Mouse (Mus musculus) right cerebral cortex, postnatal 4 days (tissue): ENCODE measurements around the gene 2010111I01Rik.

Experiments used
- DNase-seq: peaks from one replicate; pipeline ENCODE4 v3.0.0-alpha.2; 2022

Gene 2010111I01Rik

DNA sequence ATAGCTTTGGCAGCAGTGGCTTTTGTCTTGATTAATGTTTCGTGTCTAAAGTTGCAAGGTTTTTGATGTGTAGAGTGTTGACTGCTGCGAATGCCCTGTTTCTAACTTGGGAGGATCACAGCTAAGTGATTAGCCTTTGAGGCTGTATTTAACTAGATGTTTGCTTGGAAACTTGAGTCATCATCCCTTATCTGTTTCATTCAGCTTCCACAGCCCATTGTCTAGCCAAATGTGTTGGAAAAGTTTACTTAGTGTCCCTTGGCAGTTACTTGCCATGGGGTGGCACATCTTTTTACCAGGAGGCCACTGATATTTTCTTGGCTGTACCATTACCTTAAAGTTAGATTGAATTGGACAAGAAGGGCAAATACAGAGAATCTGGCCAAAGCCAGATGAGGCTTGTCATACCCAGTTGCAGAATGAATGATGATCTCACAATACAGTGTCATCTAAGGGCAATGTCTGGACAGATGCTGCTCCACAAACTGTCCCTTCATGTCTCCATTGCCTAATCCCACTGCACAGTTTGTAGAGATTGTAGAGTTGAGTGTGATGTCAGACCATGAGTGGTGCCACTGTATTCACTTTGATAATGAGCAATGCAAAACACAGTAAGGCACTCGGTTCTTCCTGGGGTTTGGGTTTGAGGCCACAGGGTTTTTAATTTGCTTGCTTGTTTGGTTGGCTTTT, 152.9 kb downstream of the 2010111I01Rik start:
- no peak for DNase-seq

DNA sequence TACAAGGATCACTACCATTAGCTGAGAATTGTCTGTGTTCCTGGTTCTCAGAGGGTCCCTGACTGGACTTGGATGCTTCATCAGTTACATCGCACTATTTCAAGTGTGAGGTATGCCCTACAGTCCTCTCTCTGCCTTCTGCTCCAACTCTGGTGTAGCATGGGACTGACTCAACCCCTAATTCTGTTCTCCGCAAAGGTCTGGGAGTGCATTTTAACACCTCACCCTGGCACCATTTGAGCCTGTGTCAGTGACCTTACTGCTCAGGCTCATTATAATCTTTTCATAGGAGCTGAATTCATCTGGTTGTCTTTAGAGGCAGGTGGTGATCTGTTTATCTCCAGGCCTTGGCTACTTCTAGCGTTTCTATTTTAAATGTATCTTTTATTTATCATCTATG, 154.0 kb downstream of the 2010111I01Rik start:
- DNase-seq = no peak

DNA sequence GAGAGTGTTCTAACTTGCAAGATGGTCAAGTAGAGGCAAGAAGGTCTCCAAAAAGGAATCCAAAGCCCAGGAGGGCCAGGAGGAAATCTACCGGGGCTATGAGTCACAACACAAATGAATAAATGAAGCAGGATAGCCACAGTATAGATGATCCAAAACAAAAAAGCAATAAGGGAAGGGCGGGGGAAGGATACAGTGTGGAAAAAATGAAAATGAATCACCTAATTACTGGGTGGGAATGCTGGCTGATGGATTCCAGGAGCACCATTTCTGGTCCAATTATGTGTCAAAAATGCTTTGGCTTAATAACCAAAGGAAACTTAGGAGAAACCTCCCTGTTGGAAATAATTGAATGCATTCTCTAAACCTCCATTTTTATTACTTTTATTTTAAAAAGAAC, 155.6 kb downstream of the 2010111I01Rik start:
- DNase-seq = no peak

DNA sequence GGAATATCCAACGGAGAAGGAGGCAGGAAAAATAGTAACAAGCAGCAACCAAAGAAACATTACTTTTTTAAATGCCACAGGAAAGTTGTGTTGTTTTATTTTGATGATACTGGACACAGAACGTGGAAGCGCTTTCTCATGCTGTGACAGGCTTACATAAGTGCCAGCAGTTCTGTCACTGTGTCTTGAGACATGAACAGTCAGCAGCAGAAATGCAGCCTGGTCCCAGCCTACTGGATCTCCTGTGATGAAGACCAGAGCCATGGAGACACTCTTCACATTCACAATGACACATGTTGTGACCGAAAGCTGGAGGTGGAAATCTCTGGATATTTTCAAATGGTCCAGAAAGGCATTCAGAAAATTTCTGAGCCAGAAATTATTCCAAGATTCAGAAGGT, 157.1 kb downstream of the 2010111I01Rik start:
- no peak for DNase-seq

DNA sequence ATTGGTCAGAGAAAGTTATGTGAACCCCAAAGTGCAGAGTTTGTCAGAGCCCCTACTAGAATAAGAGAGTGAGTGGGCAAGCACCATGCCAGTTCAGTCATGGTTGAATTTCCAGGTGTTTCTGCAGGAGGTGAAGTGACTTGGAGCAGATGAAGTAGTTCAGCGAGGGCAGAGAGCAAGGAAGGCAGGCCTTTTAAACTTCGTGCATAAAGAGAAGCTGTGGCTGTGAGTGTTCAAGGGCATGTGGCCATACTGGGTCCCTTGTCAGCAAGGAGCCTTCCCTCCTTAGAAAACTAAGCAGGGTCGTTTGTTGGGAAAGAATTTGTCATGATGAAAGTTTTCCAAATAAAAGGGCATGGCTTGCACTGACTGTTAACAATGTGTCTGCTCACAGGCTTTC, 161.5 kb downstream of the 2010111I01Rik start:
- no peak for DNase-seq

DNA sequence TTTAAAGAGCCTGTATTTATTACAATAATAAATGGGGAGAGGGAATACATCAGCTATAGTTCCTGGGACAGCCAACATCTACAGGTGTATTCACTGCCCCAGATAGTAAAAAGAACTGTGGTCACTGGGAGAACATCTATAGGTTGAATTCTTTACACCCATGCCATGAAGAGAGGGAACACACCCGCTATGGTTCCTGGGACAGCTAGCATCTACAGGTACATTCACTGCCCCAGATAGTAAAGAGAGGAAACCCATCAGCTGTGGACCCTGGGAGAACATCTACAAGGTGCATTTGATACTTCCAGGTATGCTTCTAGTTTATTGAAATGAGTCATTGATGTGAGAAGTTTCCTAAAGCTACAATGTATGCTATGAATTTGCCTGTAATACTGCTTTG, 162.8 kb downstream of the 2010111I01Rik start:
- DNase-seq = no peak

DNA sequence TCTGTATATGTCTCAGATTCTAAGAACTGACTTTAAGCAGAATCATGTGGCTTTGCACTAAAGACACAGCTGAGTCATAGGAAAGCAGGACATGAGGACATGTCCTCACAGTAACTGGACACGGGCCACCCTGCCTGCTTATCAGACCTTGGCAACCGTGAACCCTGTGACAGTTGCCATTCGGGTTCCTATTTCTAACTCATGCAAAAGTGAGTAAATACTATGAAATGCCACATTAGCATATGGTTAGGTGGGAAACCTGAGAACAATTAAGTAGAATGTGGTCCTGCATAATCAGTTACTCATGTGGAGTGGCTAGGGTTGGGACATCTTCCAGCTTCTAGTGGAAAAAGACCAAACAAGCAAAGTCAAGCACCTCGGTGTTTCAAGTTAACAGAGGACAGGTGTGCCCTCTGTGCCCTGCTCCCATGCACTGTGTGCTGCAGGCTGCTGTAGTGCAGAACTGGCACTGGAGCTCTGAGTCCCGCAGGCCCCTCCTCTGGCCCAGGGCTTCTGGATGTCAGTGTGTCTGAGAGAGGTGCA, 170.3 kb downstream of the 2010111I01Rik start:
- no peak for DNase-seq

DNA sequence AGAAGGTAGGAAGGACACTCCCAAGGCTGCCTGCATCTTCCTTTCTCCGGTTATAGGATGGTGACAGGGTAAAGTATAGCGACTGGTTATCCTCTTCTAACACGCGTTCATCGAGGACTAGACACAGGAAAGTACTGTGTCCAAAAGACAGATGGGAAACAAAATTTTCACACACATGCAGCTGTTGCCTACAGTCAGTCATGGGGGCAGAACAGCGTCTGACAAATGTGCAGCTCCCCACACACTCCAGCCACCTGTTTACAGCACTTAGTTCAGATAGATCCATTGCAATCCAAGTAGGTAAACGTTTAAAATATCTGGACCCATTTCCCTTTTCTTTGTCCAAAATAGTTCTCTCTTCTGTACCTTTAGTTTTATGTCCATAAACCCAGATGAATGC, 171.3 kb downstream of the 2010111I01Rik start:
- DNase-seq = no peak

DNA sequence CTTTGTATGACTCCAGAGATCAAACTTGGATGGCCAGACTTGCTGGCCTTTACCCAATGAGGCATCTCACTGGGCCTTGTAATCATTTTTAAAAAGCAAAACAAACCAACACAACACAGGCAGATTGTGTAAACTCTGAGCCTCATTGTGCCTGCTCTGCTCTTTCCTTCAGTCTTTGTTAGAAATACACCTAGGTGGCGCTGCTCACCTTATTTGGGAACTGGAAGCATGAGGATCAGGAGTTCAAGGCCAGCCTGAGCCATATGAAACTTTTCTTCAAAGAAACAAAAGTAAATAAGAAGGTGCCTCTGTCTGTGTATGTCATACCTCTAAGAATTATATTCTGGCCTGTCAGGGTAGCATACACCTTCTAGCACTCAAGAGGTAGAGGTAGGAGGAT, 172.1 kb downstream of the 2010111I01Rik start:
- no peak for DNase-seq

DNA sequence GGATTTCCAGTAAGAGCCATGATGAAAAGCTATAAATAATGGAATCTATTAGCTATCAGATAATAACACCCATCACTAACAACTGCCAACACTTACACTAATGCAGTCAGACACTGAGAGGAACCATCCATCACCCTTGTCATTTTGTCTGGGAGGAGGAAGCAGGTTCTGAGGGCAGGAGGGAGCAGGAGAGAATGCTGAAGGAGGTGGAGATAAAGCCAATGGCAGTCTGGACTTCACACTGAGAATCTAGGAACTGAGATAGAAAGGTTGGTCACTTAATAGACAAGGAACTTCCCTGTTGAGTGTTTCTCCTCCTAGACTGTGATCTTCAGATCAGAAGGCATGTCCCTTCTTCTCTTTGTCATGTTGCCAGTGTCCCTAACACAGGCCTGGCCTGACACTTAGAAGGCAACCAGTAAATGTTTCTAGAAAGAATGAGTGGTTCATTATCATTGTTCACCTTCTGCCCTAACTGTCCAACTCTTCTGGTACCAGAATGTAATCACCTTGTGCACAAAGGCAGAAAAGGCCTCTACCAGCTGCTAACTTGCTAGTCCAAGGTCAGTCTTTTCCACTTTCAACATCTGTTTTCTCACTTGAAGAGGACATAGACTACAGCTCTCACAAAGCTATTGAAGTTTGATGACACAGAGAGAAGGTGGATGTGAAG, 173.8 kb downstream of the 2010111I01Rik start:
- no peak for DNase-seq

DNA sequence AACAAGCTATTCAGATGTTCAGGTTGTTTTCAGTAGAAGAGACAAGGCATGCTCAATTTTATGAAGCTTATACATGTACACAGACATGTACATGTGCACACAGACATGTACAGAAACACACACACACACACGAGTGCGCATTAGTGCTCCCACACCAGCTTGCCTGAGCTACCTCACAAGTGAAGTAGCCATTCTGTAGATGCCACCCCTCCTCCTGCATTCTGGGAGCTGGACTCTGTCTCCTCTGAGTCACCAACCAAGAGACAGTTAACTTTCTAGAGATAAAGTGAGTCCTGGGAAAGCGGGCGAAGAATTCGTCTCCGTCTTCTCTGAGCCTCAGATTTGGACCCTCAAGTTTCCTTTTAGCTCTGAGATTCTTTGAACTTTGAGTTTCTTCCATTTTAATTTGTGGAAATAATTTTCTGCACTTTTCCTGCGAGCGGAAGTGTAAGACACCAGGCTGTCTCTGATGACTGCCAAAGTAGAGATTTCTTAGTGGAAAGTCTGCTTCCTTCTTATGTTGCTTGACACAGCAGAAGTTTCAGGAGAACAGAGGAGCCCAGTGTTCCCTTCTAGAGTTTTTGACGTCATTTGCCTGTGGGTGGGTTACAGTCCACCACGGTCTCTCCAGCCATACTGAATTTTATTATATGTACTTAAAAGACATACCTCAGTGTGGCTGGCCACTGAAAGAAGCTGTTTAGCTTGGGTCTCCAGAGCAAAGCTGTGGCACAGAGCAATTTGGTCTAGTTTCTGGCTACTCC, 175.0 kb downstream of the 2010111I01Rik start:
- DNase-seq = no peak

DNA sequence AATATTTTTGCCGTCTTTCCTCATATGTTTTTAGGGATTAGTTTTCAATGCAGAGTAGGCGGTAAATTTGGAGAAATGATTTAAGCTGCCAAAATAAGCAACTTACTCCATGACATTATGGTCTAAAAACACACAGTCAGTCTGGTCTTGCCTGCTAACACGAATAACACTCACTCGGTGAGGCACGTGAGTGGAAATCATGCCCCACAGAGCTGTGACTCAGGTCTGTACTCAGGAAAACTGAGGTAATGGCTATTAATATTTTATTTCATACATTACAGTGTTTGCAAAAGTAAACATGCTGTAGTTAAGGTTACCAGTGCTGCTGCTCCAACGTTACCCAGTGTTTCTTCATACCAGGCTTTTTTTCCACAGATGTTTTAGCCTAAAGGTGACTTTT, 176.1 kb downstream of the 2010111I01Rik start:
- DNase-seq = no peak

DNA sequence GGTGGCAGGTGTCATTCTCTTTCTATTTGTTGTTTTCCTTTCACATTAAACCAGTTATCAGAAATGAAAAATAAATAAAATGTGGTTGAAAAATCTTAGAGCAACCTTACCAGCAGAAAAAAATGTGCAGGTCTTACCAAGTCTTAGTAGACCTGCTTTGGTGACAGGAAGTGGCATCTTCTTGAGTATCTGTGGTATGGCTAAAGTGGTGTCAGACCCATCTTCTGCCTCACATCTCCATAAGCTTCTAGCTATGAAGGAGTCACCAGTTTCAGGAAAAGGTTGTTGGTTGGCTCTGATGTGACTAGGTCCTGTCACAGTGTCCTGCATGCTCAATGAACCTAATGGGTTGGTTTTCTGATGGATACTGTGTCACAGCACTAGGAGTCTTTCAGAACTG, 176.6 kb downstream of the 2010111I01Rik start:
- DNase-seq = no peak

DNA sequence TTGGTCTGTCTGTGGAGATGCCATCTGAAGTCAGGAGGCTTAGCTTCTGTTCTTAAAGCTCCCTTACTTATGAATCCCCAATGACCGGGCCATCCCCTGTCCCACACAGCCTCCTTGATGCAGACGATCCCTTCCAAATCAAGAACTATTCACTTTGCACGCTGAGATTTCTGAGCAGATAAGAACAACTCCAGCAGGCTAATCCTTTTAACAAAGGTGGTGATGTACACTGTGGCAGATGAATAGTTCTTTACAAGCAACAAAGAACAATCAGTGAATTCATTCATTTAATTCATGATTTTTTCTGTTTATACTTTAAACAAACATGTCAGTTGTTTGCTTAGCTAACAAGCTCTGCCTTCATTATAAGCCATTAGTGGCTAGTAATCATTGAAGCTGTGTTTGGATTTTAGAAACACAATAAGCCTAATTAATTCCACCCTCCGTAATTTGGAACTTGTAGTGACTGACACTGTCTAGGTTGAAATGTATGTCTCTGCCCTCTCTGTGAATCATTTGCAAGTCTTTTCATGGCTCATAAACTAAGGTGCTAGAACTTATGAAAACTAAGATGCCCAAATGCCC, 182.0 kb downstream of the 2010111I01Rik start:
- DNase-seq = no peak

DNA sequence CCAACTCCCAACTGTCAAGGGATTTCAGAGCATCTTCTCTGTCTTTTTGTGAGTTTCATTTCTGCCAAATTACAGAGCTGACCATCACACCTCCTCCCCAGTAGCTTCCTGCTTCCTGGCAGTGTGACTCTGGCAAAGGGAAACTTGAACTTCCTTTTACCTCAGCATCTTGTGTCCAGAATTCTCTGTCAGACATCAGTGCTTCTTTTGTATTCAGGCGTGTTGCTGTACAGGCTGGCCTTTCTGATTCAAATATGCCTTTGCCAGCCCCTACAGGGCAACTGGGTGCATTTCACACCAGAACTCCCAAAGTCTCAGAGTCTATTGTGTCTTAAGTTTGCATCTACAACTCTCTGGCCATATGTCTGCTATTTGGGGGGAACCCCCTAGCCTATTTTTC, 183.5 kb downstream of the 2010111I01Rik start:
- DNase-seq = no peak

DNA sequence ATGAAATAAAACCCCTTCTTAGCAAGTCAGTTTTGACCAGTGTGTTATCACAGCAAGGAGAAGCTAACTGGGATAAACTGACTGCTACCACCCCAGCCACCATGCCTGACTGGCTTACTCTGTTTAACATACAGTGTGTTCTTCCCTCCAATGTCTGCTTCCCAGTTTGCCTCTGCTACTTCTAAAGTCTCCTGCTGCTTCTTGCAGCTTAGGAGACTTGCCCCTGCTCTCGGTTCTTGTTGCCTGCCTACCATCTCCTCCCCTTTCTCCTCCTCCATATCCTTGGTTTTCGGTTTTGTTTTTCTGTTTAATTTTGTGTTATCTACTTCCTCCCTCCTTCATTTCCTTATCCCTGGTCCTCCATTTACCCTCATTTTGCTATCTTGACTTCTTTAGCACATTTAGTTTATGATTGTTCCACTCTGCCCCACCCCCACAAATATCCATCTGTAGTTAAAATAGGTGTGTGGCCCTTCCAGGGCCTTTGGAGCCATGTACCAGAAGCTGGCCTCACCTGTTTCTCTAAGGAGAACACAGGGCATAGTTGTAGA, 185.9 kb downstream of the 2010111I01Rik start:
- no peak for DNase-seq

DNA sequence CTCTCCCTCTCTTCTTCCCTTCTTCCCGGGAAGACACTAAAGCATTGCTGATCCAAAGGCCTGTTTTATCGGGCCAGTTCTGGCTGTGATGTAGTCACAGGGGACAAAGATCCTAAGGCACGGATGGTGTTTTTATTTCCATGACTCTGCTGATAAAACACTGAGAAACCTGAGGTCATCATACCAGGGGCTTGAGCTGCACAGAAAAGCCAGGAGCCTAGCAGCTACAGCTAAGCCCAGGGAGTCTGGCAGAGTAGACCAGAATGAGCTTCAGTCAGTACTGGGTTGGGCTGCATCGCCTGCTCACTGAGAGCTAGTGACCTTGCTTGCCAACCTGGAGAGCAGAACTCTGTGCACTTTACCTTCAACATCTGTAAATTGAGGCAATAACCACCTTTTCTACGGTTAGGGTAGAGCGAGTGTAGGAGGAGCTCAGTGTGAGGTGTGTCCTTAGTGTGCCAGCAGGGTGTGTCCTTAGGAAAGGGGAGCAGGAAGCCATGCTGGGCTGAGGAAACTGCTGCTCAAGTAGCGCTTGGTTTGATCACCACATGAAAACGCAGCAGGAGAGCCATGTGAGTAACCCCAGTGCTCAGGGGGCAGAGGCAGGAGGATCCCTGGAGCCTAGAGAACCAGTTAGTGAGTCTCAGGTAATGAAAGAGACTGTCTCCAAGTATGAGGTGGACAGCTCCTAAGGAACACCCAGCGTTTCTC, 186.5 kb downstream of the 2010111I01Rik start:
- no peak for DNase-seq

DNA sequence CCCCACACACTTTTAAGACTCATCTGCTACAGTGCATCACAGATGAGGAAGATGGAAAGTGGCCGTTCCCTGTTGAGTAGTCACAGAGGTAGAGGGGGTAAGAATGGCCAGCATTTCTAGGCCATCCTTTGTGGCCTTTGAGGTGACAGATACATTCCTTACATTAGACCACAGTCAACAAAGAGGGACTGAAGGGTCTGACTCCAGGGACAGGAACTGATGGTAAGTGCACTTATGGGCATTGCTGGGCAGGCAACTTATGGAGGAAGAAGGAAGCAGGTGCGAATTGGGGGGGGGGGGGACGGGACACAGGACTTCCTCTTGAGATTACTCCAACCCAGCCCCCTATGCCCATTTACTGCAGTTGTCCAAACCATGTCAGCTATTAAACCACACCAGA, 187.8 kb downstream of the 2010111I01Rik start:
- no peak for DNase-seq

DNA sequence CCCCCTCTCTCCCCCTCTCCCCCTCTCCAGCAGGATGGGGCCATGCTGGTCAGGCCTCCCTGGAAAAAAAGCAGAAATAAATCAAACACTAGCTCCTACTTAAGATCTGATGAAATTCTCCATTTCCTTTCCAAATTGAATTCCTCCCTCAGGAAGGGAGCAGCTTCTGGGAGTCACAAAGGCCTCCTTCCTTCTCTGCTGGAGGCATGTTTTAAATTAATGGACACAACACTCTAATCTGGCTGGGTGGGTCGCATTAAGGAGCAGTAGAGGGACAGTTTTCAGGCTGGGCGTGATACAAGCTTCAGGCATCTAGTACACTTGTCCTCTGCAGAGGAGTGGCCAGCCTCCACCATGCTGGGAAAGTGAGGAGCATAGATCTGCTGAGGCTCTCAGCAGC, 188.7 kb downstream of the 2010111I01Rik start:
- DNase-seq = no peak

DNA sequence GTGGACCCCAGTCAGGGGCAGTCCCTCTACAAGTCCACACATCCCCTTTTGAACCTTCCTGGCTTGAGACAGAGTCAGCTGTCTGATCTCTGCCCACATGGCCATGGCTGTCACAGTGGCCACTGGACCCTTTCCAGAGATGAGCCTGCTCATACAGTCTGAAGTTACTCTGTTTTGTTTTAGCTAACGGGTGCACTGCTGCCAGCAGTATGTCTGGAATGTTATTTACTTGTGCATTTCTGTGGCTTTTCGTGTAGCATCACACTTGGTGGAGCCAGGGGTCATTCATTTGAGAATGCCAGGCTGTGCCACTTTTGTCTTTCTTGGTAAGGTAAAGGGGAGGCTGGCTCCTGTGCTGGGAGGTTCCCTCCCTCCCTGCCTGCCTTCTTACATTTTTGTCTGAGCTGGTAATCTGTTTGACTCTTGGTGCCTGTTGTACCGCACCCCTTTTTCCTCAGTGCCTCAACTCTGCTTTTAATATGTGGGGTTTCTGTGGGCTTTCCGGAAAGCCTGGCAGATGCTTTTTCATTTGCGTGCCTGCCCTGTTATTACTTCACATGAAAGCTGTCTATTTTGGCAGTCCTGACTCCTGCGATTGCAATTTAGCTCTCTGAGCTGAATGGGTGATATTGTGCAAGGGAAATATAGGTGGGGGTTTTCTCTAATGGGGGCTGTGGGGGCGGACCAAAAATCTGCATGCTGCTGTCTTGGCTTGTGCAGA, 190.3 kb downstream of the 2010111I01Rik start:
- DNase-seq = no peak

DNA sequence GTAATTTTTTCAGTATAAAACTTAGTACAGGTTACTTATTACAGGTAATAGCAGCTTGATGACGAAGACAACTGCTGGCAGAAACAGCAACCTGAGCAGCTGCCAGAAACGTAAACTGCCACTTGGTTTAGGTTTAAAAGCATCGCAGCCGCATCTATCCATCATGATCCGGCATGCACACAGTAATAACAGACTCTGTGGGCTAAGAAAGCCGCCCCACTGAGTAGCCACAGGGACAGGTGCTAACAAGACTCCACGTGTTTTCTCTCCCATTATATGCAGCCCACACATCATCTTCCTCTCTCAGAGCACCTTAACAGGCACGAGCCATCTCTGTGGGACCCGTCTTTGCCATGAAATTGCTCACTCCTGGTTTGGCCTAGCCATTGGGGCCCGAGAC, 191.6 kb downstream of the 2010111I01Rik start:
- no peak for DNase-seq
